Mouse (Mus musculus): Measurements from ENCODE around the gene Olfr307.
A peak's percentile ranks its signal among the peaks of the same experiment; 100 is the strongest.
"Not testable (repeated sequence)": the region's sequence is repeated elsewhere in the genome, so short reads cannot be mapped to it uniquely, and the experiment has no call there.

The Olfr307 gene

DNA sequence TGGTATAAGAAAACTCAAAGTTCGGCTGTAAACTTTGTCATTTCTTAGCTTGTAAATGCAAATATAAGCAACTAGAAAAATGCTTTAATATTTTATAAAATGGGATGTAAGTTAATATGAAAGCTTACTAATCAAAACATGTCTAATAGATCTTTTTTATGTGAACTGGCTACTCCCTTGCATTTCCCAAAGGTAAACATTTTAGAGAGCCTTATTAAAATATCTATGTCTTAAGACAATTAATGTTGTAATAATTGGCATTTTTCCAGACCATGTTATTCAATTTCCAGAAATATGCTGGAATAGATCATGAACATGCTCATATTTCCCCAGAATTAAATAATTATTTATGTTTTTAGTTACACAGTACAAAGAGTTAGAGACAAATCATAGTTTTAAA is at the start of gene Olfr307:
Gene Olfr307, minus strand, starts transcription at position 101 of the 400 bp plus-strand sequence.
- DNase-seq (ENCODE audit: low spot score), result no peak

DNA sequence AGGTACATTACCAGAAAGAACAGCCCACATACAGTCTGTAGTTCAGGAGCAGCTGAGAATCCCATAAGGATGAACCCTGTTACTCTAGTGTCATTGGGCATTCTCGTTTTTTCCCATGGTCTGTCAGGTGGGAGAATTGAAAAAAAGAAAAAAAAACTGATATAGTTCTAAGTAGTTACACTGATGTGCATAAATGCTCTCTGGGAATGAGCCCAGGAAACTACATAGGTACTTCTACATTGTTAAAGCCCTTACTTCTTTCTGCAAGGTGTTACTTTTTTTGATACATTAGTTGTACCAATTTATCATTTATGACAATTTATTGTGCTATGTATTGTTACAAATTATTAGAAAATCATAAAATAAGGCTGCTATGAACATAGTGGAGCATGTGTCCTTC is 49.2 kb upstream of the Olfr307 start, which contains the start of gene Olfr304:
Gene Olfr304, minus strand, starts transcription at position 101 of the 400 bp plus-strand sequence.
- DNase-seq (ENCODE audit: low spot score), result no peak

DNA sequence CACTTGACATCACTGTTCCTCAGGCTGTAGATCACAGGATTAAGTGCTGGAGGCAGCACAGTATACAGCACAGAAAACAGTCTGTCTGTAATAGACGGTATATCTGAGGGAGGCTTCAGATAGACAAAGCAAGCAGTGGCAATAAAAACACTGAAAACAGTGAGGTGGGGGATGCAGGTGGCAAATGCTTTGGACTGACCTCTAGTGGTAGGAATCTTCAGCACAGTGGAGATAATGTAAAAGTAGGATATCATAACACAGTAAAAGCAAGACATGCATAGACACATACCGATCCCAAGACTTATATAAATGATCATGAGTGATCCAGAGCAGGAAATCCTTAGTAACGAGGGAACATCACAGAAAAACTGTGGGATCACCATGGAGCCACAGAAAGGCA is 48.4 kb upstream of the Olfr307 start:
- peak; percentile 5 for DNase-seq (ENCODE audit: low spot score)

DNA sequence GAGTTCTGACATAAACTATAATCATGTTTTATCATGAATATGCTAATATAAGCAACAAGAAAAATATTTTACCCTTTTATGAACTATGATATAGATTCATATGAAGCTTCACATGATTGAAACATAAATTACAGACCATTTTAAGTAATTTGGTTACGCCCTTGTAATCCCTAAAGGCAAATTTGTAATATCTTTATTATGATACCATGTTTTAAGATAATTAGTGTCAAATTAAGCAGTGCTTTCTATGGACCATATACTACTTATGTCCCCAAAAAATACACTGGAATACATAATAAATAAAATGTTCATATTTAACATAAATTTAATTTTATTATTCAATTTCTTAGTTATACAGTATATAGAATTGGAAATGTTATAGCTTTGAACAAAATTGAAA is 29.4 kb upstream of the Olfr307 start, which contains the start of gene Olfr305:
Gene Olfr305, minus strand, starts transcription at position 101 of the 400 bp plus-strand sequence.
- DNase-seq (ENCODE audit: low spot score), result no peak

DNA sequence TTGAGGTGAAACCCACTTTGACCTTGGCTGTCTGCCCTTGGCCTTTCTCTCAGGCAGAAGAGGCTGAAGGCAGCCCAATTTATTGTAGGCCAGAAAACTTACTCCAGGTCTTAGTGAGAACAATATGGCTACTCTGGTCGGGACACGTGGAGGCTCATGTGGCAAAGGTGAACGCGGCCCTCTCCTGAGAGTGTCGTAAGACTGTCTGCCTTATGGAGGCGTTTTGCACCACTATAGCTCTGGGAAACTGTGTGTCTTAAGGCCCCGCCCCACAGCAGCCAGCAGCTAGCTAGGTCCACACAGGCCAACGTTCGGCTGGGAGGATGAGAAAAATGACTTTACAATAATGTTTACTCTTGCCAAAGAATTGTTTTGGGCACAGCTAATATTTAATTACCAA is 8.9 kb upstream of the Olfr307 start:
- not testable (repeated sequence) for DNase-seq (ENCODE audit: low spot score)

DNA sequence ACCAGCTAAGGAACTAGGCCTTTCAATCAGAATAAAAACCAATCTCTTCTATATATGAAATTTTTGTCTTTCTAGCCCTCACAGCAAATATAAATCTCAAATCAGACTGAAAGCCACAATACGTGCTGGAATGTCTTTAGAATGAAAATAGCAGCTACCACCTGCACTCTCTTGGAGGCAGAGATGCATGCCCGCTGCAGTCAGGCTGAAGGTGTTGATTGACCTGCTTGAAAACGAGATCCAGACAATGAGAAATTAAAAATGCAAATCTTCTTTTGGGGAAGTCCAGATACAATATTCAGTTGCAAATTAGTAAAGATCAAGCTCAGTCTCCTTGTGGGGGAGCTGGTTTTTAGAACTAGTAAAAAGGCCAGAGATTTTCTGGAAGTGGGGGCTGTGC is 6.9 kb upstream of the Olfr307 start:
- no peak for DNase-seq (ENCODE audit: low spot score)

DNA sequence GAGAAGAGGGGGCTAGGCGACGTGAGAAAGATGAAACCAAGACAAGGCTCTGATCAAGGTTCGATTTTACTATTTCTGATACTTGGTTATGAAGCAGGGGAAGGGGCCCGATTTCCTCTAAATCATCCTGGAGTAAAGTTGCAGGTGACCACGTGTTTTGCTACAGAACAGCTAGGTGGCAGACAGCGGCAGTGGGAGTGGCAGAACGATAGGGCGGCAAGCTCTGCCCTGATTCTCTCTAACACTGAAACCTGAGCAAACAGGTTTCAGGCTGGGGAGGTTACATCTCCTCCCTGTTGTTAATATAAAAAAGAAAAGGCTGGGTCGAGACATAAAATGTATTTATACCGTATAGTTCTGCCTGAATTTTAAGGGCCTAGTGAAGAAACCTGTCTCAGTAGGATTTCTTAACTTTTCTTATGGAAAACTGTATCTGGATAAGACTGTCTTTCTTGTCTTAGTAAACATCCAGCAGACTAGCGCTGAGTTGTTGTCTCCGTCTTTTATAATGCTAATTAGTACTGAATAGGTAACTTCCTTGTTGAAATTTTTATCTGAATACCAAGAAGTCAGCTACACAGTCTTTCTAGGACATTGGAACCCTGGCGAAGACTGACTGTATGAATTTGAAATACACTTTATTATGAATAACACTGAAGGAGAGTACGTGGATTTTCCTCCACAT is 5.6 kb upstream of the Olfr307 start:
- DNase-seq (ENCODE audit: low spot score), result no peak

DNA sequence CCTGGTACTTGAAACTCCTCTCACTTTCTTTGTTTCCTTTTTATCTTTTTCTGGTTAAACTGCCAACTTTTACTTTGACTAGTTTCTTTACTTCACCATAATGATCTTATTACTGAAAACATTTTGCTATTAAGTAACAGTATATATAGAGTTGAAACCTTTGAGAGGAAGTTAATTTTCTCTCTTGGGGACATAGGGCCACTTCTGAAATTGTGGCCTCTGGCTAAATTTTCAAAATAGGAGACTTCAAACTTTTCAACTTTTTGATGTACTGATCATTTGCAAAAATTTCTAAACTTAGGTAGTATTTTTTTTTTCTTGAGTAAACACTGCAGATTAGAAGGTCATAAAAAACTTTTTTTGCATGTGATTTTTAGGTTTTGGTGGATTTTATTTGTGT is 11.9 kb downstream of the Olfr307 start, which contains the start of gene Olfr308:
Gene Olfr308, minus strand, starts transcription at position 101 of the 400 bp plus-strand sequence.
- DNase-seq (ENCODE audit: low spot score), result no peak

DNA sequence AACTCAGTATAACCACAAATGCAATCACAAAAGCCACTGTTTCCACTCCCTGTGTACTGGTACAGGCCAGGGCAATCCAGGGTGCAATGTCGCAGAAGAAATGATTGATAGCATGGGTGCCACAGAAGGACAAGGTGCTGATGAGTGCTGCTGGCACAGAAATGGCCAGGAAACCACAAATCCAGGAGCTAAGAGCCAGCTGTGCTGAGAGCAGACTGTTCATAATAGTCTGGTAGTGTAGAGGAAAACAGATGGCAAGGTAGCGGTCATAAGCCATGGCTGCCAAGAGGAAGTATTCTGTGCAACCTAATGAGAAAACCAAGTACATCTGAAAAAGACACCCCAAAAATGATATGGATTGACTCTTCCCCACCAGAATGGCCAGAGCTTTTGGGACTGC is 16.1 kb downstream of the Olfr307 start:
- DNase-seq (ENCODE audit: low spot score), result no peak

DNA sequence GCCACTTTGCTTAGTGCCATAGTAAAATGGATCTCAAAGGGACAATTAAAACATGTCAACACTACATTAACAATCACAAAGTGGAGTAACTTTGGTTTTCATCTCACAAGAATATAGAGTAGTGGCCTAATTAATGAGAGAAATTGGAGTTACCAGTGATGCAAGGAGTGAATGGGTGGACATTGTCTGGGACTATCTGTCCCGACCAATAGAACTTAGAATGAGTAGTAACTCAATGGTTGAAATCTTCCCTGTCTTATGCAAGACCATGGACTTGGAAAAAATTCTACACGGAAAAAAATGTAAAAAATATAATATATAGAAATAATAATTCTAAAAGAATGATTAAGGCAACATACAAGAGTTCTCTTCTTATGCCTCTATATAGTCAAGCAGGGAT is 23.8 kb downstream of the Olfr307 start, which contains the start of gene Olfr309:
Gene Olfr309, minus strand, starts transcription at position 101 of the 400 bp plus-strand sequence.
- no peak for DNase-seq (ENCODE audit: low spot score)

All from embryo, embryonic 10.5 days (tissue).